Mouse (Mus musculus): ENCODE data around the gene Tmem267.
A peak's percentile ranks its signal among the peaks of the same experiment; 100 is the strongest.

Gene Tmem267

GRCm38 (mm10) chr13:119618841-119619240 lies 131.0 kb downstream of the Tmem267 start:
- DNase-seq (ENCODE audit: low spot score in 2 of 2): no peak

- DNase-seq (ENCODE audit: low spot score in 2 of 2): no peak
These were observed 131.9 kb downstream of the Tmem267 start for GRCm38 (mm10) chr13:119619735-119620134.

- no peak for DNase-seq (ENCODE audit: low spot score in 2 of 2)
These were observed 135.8 kb downstream of the Tmem267 start, which contains the start of gene Ccl28 for GRCm38 (mm10) chr13:119623634-119624033. Gene Ccl28, plus strand, starts transcription at chr13:119623819.

- peak in 1 of 2 experiments; percentile 14 for DNase-seq (ENCODE audit: low spot score in 2 of 2)
These were observed 138.1 kb downstream of the Tmem267 start for GRCm38 (mm10) chr13:119625952-119626351.

GRCm38 (mm10) chr13:119631482-119632155 lies 143.8 kb downstream of the Tmem267 start:
- DNase-seq (ENCODE audit: low spot score in 2 of 2): peak; percentile 72 to 79

- no peak for DNase-seq (ENCODE audit: low spot score in 2 of 2)
These were observed 144.3 kb downstream of the Tmem267 start for GRCm38 (mm10) chr13:119632156-119632548.

GRCm38 (mm10) chr13:119635496-119635895 lies 147.7 kb downstream of the Tmem267 start:
- no peak for DNase-seq (ENCODE audit: low spot score in 2 of 2)

GRCm38 (mm10) chr13:119637837-119638236 lies 150.0 kb downstream of the Tmem267 start:
- no peak for DNase-seq (ENCODE audit: low spot score in 2 of 2)

- DNase-seq (ENCODE audit: low spot score in 2 of 2): no peak
These were observed 150.6 kb downstream of the Tmem267 start for GRCm38 (mm10) chr13:119638449-119638848.

- no peak for DNase-seq (ENCODE audit: low spot score in 2 of 2)
These were observed 151.5 kb downstream of the Tmem267 start for GRCm38 (mm10) chr13:119639302-119639701.

GRCm38 (mm10) chr13:119640504-119640903 lies 152.7 kb downstream of the Tmem267 start:
- peak in 1 of 2 experiments; percentile 57 for DNase-seq (ENCODE audit: low spot score in 2 of 2)

- no peak for DNase-seq (ENCODE audit: low spot score in 2 of 2)
These were observed 153.3 kb downstream of the Tmem267 start for GRCm38 (mm10) chr13:119641145-119641544.

GRCm38 (mm10) chr13:119644769-119645168 lies 156.9 kb downstream of the Tmem267 start:
- DNase-seq (ENCODE audit: low spot score in 2 of 2): no peak

GRCm38 (mm10) chr13:119646511-119646910 lies 158.7 kb downstream of the Tmem267 start:
- DNase-seq (ENCODE audit: low spot score in 2 of 2): no peak

GRCm38 (mm10) chr13:119648891-119649698 lies 161.3 kb downstream of the Tmem267 start:
- DNase-seq (ENCODE audit: low spot score in 2 of 2): no peak

GRCm38 (mm10) chr13:119649699-119650046 lies 161.8 kb downstream of the Tmem267 start:
- no peak for DNase-seq (ENCODE audit: low spot score in 2 of 2)

- no peak for DNase-seq (ENCODE audit: low spot score in 2 of 2)
These were observed 166.9 kb downstream of the Tmem267 start for GRCm38 (mm10) chr13:119654734-119655133.

- DNase-seq (ENCODE audit: low spot score in 2 of 2): no peak
These were observed 168.4 kb downstream of the Tmem267 start for GRCm38 (mm10) chr13:119656246-119656645.

GRCm38 (mm10) chr13:119656846-119657416 lies 169.1 kb downstream of the Tmem267 start:
- DNase-seq (ENCODE audit: low spot score in 2 of 2): no peak
